8 mouse cellular contexts compared by ENCODE assay signal in genomic region chr17:56997029-56997667, GRCm38 (mm10). TPM values are rescaled to one million over a fixed set of nuclear protein-coding genes. Genes with fewer than 3 reads are reported as not detected.
DNase-seq lines count a peak whose midpoint lies in the region; ATAC-seq lines count a peak whose summit lies in the region.

TSS of gene Alkbh7 (plus strand) at chr17:56997339.

- H3K9me3 ChIP-seq in hindbrain, embryonic 16.5 days (ENCODE audit: control insufficient read depth, low read length): no peaks in the 10 kb centered on the region

- peak within 1 kb of the TSS; percentile 81 for H3K4me2 ChIP-seq in hindbrain, embryonic 16.5 days (ENCODE audit: low read length)

- WGBS in hindbrain, embryonic 16.5 days: under 1% methylated on average over 38 of the region's 38 CpGs
- WGBS in macrophage (ENCODE audit: missing documents): under 1% methylated on average over 38 of the region's 38 CpGs

- H3K9ac ChIP-seq in hindbrain, embryonic 16.5 days (ENCODE audit: low read depth, low read length): peak within 1 kb of the TSS; percentile 86

- no peaks in the 10 kb centered on the region for H3K79me2 ChIP-seq in macrophage (ENCODE audit: inconsistent target)

- H3K4me1 ChIP-seq in hindbrain, embryonic 16.5 days (ENCODE audit: control insufficient read depth, insufficient read depth, low read depth, low read length): peaks cover 11% of the 10 kb centered on the region

- H3K36me3 ChIP-seq in hindbrain, embryonic 16.5 days (ENCODE audit: control insufficient read depth, insufficient read depth, low read length): peaks cover 47% of the 10 kb centered on the region
- peaks cover 38% of the 10 kb centered on the region; the same call in 1 of the 2 replicates for H3K36me3 ChIP-seq in macrophage (ENCODE audit: inconsistent target)

- peak within 1 kb of the TSS; percentile 90 for H3K27ac ChIP-seq in hindbrain, embryonic 16.5 days (ENCODE audit: low read depth, low read length)
- no peak within 1 kb of the TSS for H3K27ac ChIP-seq in macrophage

- H3K4me3 ChIP-seq in hindbrain, embryonic 16.5 days (ENCODE audit: low read length): peak within 1 kb of the TSS; percentile 84
- H3K4me3 ChIP-seq in macrophage (ENCODE audit: inconsistent target): peak within 1 kb of the TSS; percentile 48

- H3K27me3 ChIP-seq in hindbrain, embryonic 16.5 days (replicated peaks; ENCODE audit: control insufficient read depth, insufficient read depth, low read length): no peaks in the 10 kb centered on the region

- peak; percentile 98 for ATAC-seq in hindbrain, embryonic 16.5 days

- DNase-seq in WW6 (ENCODE audit: low read depth, low spot score): peak; percentile 96
- DNase-seq in cerebellum, postnatal 4 days (ENCODE audit: low spot score in 2 of 2): peak; percentile 74 to 86
- peak; percentile 97 for DNase-seq in gastrocnemius, adult 18-20 months (ENCODE audit: low spot score)
- DNase-seq in left cerebral cortex, adult 18-20 months (ENCODE audit: low spot score in 2 of 2): peak; percentile 90 to 93
- DNase-seq in right cerebral cortex, adult 18-20 months: peak; percentile 96
- peak; percentile 64 for DNase-seq in urinary bladder, postnatal 10 days (ENCODE audit: low spot score)

RNA-seq across cellular contexts. Expression of gene Alkbh7, which starts in this region (rescaled TPM):
- total RNA-seq in gastrocnemius, adult 18-20 months (2021): 10 to 100 TPM; 26.9 to 27.9 TPM
- 57.8 and 64.4 TPM in 2 replicates for polyA plus RNA-seq in hindbrain, embryonic 16.5 days (2015; fragmentation: Nextera tagmentation; extraction: Ambion mirVana)
- total RNA-seq in left cerebral cortex, adult 18-20 months (2021): 10 to 100 TPM; 26.1 to 28.1 TPM
- total RNA-seq in macrophage (2018; cell fraction: chromatin; rRNA removed): 1 to 10 TPM in 20 of 26 experiments, under 1 TPM in 1, not detected in 5; 0.96 to 6.6 (median 3.0) TPM
- total RNA-seq in macrophage (2018; cell fraction: cytosol; rRNA removed): 10 to 100 TPM; 10.8 to 19.7 (median 14.4) TPM
- 10 to 100 TPM in 1 of 26 experiments, 1 to 10 TPM in 25; 1.4 to 12.8 (median 4.0) TPM for total RNA-seq in macrophage (2018; cell fraction: nucleus; rRNA removed)
- 3.6 to 20.7 TPM (median 11.8 TPM) in 3 replicates for polyA plus RNA-seq in macrophage (2018)
